In genomic region chr17:66076934-66077333, GRCm38 (mm10) we compare ENCODE assay signal across 8 mouse cellular contexts. TPM values are rescaled to one million over a fixed set of nuclear protein-coding genes. Genes with fewer than 3 reads are reported as not detected.
DNase-seq lines count a peak whose midpoint lies in the region; ATAC-seq lines count a peak whose summit lies in the region.

Gene Ankrd12, minus strand, starts transcription at chr17:66077089.

- ATAC-seq in inflammation-experienced regulatory T-cells, adult 6 months = peak; percentile 69

- peaks cover 36% of the 10 kb centered on the region for H3K36me3 ChIP-seq in megakaryocyte, embryonic 14.5 days (replicated peaks; ENCODE audit: low read length)

- H3K9me3 ChIP-seq in megakaryocyte, embryonic 14.5 days = no peaks in the 10 kb centered on the region

- H3K4me3 ChIP-seq in megakaryocyte, embryonic 14.5 days (replicated peaks) = peak within 1 kb of the TSS; percentile 98

- H3K4me1 ChIP-seq in megakaryocyte, embryonic 14.5 days = peaks cover 53% of the 10 kb centered on the region

- no peaks in the 10 kb centered on the region for H3K27me3 ChIP-seq in megakaryocyte, embryonic 14.5 days (replicated peaks)

- peak; percentile 97 to 99 for DNase-seq in adrenal gland, adult (ENCODE audit: inconsistent age in 2 of 2, low spot score in 1 of 2)
- DNase-seq in embryo, embryonic 10 days (ENCODE audit: low spot score) = peak; percentile 97
- peak; percentile 96 for DNase-seq in gastrocnemius, postnatal 10 days
- DNase-seq in left cerebral cortex, adult 9 months (ENCODE audit: low spot score in 2 of 2) = peak; percentile 90 to 95
- peak; percentile 95 to 96 for DNase-seq in right cerebral cortex, adult 2 months (ENCODE audit: low spot score in 2 of 2)
- peak; percentile 85 for DNase-seq in urinary bladder, postnatal 10 days (ENCODE audit: low spot score)

RNA-seq across cellular contexts. Expression of gene Ankrd12, which starts in this region (rescaled TPM):
- 10 to 100 TPM; 13.1 to 15.3 TPM for total RNA-seq in gastrocnemius, postnatal 10 days (2021)
- polyA plus RNA-seq in inflammation-experienced regulatory T-cells, adult 6 months (2017; shearing (Covaris generic)) = 100 to 1,000 TPM in 2 of 3 experiments, 10 to 100 TPM in 1; 95.5 to 175 (median 163) TPM
- polyA plus RNA-seq in megakaryocyte, embryonic 14.5 days (2012; ENCODE audit: insufficient read depth, low replicate concordance) = 0.29 and 5.9 TPM in 2 replicates

Comparison
In these comparisons a context has a peak if more than half of its experiments do, and no peak if none do; other contexts are left out.
1. Peak in every context shown above with its lines: DNase-seq, ATAC-seq and H3K4me3 ChIP-seq.
2. RNA of gene Ankrd12 (polyA plus RNA-seq): 95.5 to 175 TPM in inflammation-experienced regulatory T-cells, adult 6 months; 0.29 to 5.9 TPM in megakaryocyte, embryonic 14.5 days; every median in the first group is over 10 times any median in the second.